Mouse (Mus musculus): ENCODE results near the gene Tex38. TPM values are rescaled to one million over a fixed set of nuclear protein-coding genes. Genes with fewer than 3 reads are reported as not detected.

Tex38 gene
- polyA plus RNA-seq, 1 experiment from 2014 or later, result not detected

DNA sequence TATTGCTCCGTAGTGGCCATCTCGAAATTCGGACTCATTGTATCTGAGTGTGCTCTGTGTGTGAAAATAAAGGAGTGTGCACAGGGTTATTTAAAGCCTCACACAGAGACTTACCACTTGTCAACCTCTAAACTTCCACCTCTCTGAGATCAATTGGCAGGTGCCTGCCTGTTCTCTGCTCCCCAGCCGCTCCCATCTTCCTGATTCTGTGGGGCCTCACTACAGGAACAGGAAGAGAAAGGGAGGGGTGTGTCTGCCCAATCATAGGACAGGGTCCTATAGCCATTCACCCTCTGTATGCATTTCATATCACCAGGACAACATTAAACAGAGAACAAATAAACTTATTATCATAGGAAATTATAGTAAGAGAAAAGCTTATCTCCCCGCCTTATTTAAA, 47.1 kb downstream of the Tex38 start:
- H3K36me3 ChIP-seq (ENCODE audit: control insufficient read depth, insufficient read depth, low read length), result no peaks in the 10 kb centered on the region
- no peak for ATAC-seq (ENCODE audit: low FRiP score, low TSS enrichment)
- H3K4me1 ChIP-seq (ENCODE audit: control insufficient read depth, insufficient read depth, low read length), result peaks cover 7% of the 10 kb centered on the region
- no peak overlapping the region for H3K4me2 ChIP-seq (replicated peaks; ENCODE audit: low read depth, low read length)
- no peak overlapping the region for H3K9ac ChIP-seq (ENCODE audit: low read depth, low read length)
- no peak overlapping the region for H3K4me3 ChIP-seq (ENCODE audit: low read length)
- H3K27ac ChIP-seq (ENCODE audit: low read depth, low read length), result no peak overlapping the region
- H3K27me3 ChIP-seq (ENCODE audit: control insufficient read depth, insufficient read depth, low read length), result no peaks in the 10 kb centered on the region
- H3K9me3 ChIP-seq (ENCODE audit: control insufficient read depth, low read length), result no peaks in the 10 kb centered on the region
- 73% methylated on average over 5 of the region's 5 CpGs for WGBS

DNA sequence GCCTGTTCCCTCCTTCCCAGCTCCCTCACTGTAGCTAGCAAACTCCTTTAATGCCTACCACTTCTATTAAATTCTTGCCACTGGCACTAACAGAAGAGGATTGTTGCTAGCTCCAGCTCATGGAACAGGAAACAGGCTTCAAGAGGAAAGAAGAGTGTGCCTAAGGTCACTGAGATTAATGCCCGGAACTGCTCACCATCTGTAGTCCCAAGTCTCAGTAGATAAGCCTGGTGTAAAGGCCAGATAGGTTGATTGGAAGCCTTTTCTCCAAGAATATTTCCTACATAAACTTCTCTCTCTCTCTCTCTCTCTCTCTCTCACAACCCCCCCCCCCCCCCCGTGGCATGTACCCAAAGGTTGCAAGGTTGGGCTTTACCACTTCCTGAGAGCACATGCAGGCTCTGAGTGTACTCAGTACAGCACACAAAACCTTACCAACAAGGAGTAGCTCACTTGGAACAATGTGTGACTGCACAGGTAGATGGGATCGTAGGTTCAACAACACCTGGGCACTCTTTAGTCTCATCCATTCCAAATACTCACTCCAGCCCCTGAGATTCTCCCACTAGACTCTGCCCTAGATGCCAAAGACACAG, 48.5 kb downstream of the Tex38 start:
- no peaks in the 10 kb centered on the region for H3K9me3 ChIP-seq (ENCODE audit: control insufficient read depth, low read length)
- H3K27ac ChIP-seq (ENCODE audit: low read depth, low read length), result no peak overlapping the region
- no peaks in the 10 kb centered on the region for H3K36me3 ChIP-seq (ENCODE audit: control insufficient read depth, insufficient read depth, low read length)
- ATAC-seq (ENCODE audit: low FRiP score, low TSS enrichment), result no peak
- no peak overlapping the region for H3K4me2 ChIP-seq (replicated peaks; ENCODE audit: low read depth, low read length)
- H3K9ac ChIP-seq (ENCODE audit: low read depth, low read length), result no peak overlapping the region
- 60% methylated on average over 3 of the region's 3 CpGs for WGBS
- H3K4me1 ChIP-seq (ENCODE audit: control insufficient read depth, insufficient read depth, low read length), result no peaks in the 10 kb centered on the region
- no peak overlapping the region for H3K4me3 ChIP-seq (ENCODE audit: low read length)
- no peaks in the 10 kb centered on the region for H3K27me3 ChIP-seq (ENCODE audit: control insufficient read depth, insufficient read depth, low read length)

- H3K4me2 ChIP-seq (replicated peaks; ENCODE audit: low read depth, low read length), result no peak overlapping the region
- no peaks in the 10 kb centered on the region for H3K36me3 ChIP-seq (ENCODE audit: control insufficient read depth, insufficient read depth, low read length)
- no peaks in the 10 kb centered on the region for H3K4me1 ChIP-seq (ENCODE audit: control insufficient read depth, insufficient read depth, low read length)
- no peaks in the 10 kb centered on the region for H3K27me3 ChIP-seq (ENCODE audit: control insufficient read depth, insufficient read depth, low read length)
- no peak overlapping the region for H3K4me3 ChIP-seq (ENCODE audit: low read length)
- no peak overlapping the region for H3K27ac ChIP-seq (ENCODE audit: low read depth, low read length)
- no peaks in the 10 kb centered on the region for H3K9me3 ChIP-seq (ENCODE audit: control insufficient read depth, low read length)
- peak; percentile 81 for ATAC-seq (ENCODE audit: low FRiP score, low TSS enrichment)
- 26% methylated on average over 7 of the region's 7 CpGs for WGBS
- no peak overlapping the region for H3K9ac ChIP-seq (ENCODE audit: low read depth, low read length)
These were observed 49.1 kb downstream of the Tex38 start for GRCm38 (mm10) chr4:115731588-115732222.

Other genes with a start within 250 kb of the Tex38 start
- 5.4 and 19.8 TPM in 2 replicates for gene Cyp4a31, start 217.4 kb downstream of the Tex38 start, polyA plus RNA-seq (2014; fragmentation: Nextera tagmentation; extraction: Ambion mirVana)
- gene Cyp4a32, start 180.0 kb downstream of the Tex38 start, polyA plus RNA-seq (2014; fragmentation: Nextera tagmentation; extraction: Ambion mirVana), result not detected in 2 replicates
- gene Cyp4b1, start 133.3 kb downstream of the Tex38 start, polyA plus RNA-seq (2014; fragmentation: Nextera tagmentation; extraction: Ambion mirVana), result 1.9 and 3.1 TPM in 2 replicates
- 35.4 and 54.1 TPM in 2 replicates for gene Efcab14, start 43.3 kb downstream of the Tex38 start, polyA plus RNA-seq (2014; fragmentation: Nextera tagmentation; extraction: Ambion mirVana)
- gene Atpaf1, start 3.8 kb upstream of the Tex38 start, polyA plus RNA-seq (2014; fragmentation: Nextera tagmentation; extraction: Ambion mirVana), result 55.8 and 63.5 TPM in 2 replicates
- 9.4 and 9.9 TPM in 2 replicates for gene Mob3c, start 47.1 kb upstream of the Tex38 start, polyA plus RNA-seq (2014; fragmentation: Nextera tagmentation; extraction: Ambion mirVana)
- 17.6 and 19.6 TPM in 2 replicates for gene Mknk1, start 58.2 kb upstream of the Tex38 start, polyA plus RNA-seq (2014; fragmentation: Nextera tagmentation; extraction: Ambion mirVana)
- not detected in 2 replicates for gene Kncn, start 103.4 kb upstream of the Tex38 start, polyA plus RNA-seq (2014; fragmentation: Nextera tagmentation; extraction: Ambion mirVana)
- not detected in 2 replicates for gene 6430628N08Rik, start 109.6 kb upstream of the Tex38 start, polyA plus RNA-seq (2014; fragmentation: Nextera tagmentation; extraction: Ambion mirVana)
- not detected in 2 replicates for gene Dmbx1, start 158.9 kb upstream of the Tex38 start, polyA plus RNA-seq (2014; fragmentation: Nextera tagmentation; extraction: Ambion mirVana)
- 5.2 and 8.7 TPM in 2 replicates for gene Faah, start 236.9 kb upstream of the Tex38 start, polyA plus RNA-seq (2014; fragmentation: Nextera tagmentation; extraction: Ambion mirVana)

Measured in kidney, embryonic 14.5 days (tissue).